Mouse (Mus musculus) spleen, postnatal 36 days (tissue): ENCODE data around the gene Tmem208.
A peak's percentile ranks its signal among the peaks of the same experiment; 100 is the strongest.

Experiments used
- DNase-seq, 2 experiments: peaks; one replicate each; pipeline ENCODE4 v3.0.0; 2022; ENCODE audit warnings: low spot score in 2 of 2, mixed read lengths in 1 of 2

The Tmem208 gene

GRCm38 (mm10) chr8:105298351-105299252 is 27.6 kb upstream of the Tmem208 start:
- no peak for DNase-seq

GRCm38 (mm10) chr8:105299962-105300361 is 26.2 kb upstream of the Tmem208 start:
- DNase-seq, result peak; percentile 75 to 85

GRCm38 (mm10) chr8:105303396-105303795 is 22.8 kb upstream of the Tmem208 start:
- DNase-seq, result no peak

DNA sequence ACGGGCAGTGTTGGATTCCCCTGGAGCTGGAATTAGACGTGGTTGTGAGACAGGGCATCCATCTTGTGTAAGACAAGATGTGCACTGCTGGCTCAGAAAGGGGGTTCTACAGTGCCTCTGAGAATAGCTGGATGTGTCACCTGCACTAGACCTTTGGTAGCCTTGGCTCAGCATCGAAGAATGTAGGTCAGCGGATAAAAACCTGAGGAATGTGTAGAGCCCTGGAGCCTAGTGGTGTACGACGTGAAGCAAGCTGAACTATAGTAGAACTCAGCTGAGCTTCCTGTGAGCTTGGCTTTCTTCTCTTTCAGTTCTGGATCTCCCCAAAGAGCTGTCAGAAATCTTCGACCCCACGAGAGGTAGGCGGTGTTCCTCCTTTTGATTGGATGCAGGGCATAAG is 22.3 kb upstream of the Tmem208 start:
- no peak for DNase-seq

GRCm38 (mm10) chr8:105304325-105305210 is 21.6 kb upstream of the Tmem208 start:
- DNase-seq, result no peak

DNA sequence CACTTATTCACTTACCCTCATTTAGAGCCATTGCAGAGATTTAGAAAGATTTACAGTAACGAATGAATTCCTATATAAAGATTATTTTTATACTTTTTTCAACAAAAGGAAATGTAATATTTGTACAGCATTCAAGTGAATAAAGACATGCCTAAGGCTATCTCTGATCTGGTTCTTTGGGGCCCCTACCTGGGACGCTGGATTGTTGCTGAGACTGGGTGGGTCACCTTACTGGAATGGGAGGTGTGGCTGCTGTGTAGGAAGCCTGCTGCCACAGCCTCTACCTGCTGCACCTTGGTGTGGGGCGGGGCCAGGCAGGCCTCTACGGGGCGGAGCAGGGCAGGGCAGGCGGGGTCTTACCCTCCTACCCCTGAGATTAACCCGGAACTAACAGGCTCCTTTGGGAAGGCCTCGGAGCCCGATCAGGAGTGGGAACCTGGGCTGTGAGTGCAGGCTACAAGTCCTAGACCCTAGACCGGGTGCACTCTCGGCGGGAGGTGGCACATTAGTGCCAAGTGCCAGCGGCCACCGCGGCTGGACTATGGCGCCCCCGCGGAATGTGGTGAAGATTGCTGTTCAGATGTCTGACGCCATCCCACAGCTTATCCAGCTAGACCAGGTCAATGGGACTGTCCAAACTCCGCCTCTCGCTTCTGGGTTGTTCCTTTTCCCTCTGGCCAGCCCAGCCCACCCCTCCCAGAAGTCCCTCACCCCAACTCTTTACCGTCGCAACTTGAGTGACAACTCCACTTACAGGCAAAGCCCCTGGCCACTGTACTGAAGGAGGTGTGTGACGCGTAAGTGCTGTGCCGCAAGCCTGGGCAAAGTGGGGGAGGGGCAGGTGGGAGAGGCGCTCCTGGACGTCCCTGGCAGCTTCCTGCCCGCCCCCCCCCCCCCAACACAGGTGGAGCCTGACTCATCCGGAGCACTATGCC is 20.7 kb upstream of the Tmem208 start, which contains the start of gene Elmo3:
Gene Elmo3 (plus strand): TSS at position 391 of the 935 bp plus-strand sequence.
- DNase-seq, result peak in 1 of 2 experiments; percentile 39

GRCm38 (mm10) chr8:105306146-105306691 is 19.9 kb upstream of the Tmem208 start:
- no peak for DNase-seq

DNA sequence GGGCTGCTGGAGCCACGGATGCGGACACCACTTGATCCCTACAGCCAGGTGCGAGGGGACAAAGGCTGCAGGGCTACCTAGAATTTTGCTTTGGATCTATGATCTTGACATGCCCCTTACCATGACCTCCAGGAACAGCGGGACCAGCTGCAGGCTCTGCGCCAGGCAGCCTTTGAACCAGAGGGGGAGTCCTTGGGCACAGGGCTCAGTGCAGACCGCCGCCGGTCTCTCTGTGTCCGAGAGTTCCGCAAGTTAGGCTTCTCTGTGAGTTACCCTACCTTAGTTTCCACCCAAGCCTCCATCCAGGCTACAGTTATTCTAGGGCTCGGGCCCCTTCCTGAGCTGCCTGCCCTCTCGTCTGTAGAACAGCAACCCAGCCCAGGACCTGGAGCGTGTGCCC is 18.5 kb upstream of the Tmem208 start:
- no peak for DNase-seq

GRCm38 (mm10) chr8:105308428-105308827 is 17.7 kb upstream of the Tmem208 start:
- DNase-seq, result no peak

GRCm38 (mm10) chr8:105309142-105309847 is 16.9 kb upstream of the Tmem208 start:
- DNase-seq, result no peak

DNA sequence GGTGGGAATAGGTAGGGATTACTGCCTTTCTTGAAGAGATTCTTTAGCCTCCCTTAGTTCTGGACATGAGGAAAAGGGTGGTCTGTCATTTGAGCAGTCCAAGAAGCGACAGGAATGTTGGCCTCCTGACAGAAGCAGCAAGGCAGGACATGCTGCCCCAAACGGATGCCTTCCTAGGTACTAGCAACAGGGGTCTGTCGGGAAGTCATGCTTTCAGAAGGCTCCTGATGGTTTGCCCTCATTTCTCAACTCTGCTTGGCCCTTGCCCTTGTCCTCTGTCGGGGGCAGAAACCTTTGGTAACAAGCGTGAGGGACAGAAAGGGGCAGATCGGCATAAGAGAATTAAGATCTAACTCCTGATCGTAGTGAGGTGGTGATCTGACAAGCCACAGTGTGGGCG is 16.0 kb upstream of the Tmem208 start:
- no peak for DNase-seq

DNA sequence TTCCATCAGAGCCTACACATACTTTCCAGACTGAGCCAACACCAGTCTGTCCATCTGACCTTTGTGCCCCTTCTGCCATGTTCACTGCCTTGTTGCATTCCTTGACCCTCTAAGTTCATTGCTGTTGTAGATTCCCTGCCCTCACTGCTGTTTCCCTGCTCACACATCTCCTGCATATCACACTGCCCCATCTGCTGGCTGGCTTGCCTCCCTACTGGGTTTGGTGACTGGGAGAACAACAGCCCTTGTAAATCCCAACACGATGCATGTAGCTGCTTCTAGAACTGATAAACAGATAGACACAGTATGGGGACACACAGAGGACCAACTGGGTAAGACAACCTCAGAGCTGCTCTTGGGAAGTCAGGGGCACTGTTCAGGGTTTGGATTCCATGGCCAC is 14.4 kb upstream of the Tmem208 start:
- no peak for DNase-seq

DNA sequence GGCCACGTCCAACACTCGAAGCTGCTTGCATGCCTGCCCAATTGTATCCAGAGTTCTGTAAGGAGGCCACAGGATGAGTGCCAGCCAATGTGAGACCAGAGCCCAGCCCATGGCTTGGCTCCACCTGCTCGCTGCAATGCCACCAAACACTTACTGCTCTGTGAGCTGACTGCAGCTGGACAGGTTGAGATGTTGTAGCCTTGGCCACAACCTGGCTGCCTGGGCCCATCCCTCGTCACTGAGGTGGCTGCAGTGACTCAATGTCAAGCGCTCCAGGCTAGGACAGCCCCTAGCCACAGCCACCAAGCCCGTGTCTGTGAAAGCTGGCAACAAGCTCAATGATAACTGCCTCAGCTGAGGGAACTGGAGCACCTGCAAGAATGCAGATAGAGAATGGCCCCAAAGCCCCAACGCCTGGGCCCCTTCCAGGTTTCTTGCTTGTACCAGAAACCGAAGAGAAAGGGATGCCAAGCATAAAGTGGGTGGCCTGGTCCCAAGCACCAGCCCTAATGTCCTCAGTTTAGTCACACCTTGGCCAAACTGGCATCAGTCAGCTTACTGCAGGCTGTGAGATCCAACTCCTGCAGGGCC is 13.2 kb upstream of the Tmem208 start:
- no peak for DNase-seq

- no peak for DNase-seq
Observed at GRCm38 (mm10) chr8:105313622-105314402, 12.3 kb upstream of the Tmem208 start.

- no peak for DNase-seq
Observed at GRCm38 (mm10) chr8:105315073-105315769, 10.9 kb upstream of the Tmem208 start.

DNA sequence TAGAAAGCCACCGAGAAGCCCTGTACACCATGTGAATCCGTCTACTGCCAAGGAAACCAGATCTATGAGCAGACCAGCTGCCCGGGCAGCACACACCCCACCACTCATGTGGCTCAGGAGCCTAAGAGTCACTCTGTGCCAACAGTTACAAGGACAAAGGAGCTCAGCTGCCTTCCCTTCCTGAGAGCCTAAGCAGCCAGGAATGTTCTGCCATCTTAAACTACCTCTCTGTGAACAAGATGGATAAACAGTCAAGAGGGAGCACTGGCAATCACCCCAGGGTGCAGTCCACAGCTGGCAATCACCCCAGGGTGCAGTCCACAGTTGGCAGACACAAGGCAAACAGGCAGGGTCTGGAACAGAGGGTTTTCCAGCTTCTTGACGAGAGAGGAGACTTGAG is 8.2 kb upstream of the Tmem208 start:
- DNase-seq, result no peak

- no peak for DNase-seq
Observed at GRCm38 (mm10) chr8:105318662-105319190, 7.4 kb upstream of the Tmem208 start.

DNA sequence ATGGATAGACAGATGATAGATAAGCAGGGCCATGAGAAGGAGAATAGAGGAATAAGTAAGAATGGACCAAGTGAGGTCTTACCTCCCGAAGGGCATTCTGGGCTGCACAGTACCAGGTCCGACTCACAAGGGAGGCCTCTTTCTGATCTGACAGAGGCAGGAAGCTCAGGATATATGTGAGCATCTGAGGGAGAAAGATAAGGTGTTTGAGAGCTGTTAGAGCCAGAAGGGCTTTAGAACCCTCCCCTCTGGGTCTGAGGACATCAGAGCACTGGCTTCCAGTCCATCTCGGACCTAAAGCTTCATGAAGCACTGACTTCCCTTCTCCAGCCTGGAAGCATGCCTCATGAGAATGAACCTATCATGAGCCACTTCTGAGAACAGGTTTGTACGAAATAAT is 3.0 kb upstream of the Tmem208 start:
- DNase-seq, result peak; percentile 25 to 58
